Mouse (Mus musculus) NIH3T3 (cell line): ENCODE data around the gene AL732309.1.

Source experiments
- DNase-seq: peaks from one replicate; pipeline ENCODE4 v3.0.0-alpha.2; 2012; ENCODE audit warnings: low read depth

The AL732309.1 gene

DNA sequence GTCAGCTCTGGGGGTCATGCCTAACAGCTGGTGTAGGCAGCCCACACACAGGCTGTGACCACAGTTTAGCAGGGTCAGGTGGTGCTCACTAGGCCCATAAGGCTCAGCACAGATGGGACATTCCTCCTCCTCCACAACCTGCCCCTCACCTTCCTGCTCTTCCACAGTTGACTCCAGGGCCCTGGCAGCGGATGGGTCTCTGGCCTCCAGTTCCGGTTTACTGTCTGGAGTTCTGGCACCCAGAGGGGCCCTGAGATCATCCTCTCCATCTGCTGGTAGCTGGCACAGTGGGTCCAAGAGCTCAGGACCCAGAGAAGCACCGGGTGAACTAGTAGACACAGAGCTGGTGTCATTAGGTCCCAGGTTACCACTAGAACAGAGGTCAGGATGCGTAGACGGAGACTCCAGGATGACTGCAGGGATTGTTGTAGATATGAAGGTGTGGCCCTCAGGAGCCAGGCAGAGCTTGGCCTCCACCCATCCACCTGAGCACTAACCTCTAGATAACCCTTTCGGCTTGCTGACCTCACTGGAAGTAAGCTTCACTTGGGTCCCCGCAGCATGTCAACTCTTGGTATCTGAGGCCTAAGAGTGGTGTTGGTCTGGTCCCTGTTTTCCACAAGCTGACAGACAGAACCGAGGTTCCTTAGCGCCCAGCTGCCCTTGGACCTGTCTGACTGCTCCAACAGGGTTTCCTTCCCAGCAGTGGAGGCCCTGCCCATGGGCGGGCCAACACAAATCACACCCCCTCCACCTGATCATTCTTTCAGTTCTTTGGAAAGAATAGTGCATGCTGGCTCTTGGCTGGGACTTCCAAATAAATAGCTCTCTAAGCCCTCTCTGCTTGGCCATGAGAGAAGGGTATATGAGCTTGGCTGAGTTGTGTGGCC, at the start of gene AL732309.1:
AL732309.1 (minus strand) TSS at position 681 of the 890 bp plus-strand sequence.
- DNase-seq = no peak

DNA sequence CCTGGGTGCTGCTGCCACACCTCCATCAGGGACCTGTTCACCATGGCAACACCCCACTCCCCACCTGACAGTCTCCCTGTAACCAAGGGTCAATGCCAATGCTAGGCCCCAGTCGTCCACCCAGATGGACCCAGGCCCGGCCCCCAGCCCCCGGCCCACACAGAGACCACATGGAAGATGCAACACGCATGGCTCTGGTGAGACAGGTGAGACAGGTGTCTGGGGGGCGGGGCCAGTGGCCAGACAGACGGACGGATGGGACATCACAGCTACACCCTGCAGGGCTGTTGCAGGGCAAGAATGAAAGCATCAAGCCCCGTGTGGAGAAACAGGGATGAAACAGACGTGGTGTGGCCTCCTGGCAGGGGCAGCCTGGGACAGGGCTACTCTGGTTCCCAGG, 47.0 kb upstream of the AL732309.1 start:
- DNase-seq = no peak

DNA sequence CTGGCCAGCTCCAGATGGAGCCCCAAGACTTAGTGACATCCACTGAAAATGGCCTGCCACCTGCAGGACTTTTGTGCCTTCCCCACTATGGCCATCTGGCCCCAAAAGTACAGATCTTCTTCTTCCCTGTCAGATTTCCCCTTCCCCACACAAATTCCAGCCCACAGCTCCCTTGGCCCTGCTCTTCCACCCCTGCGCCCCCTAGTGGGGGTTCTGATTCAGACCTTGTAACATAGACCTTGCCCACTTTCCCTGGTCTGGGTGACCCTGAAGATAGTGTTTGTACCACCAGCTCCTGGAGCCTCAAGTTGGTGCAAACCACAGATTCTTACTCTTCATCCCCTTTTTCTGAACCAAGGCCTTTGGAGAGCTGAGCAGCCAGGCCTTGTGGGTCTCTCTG, 46.2 kb upstream of the AL732309.1 start:
- peak; percentile 89 for DNase-seq

DNA sequence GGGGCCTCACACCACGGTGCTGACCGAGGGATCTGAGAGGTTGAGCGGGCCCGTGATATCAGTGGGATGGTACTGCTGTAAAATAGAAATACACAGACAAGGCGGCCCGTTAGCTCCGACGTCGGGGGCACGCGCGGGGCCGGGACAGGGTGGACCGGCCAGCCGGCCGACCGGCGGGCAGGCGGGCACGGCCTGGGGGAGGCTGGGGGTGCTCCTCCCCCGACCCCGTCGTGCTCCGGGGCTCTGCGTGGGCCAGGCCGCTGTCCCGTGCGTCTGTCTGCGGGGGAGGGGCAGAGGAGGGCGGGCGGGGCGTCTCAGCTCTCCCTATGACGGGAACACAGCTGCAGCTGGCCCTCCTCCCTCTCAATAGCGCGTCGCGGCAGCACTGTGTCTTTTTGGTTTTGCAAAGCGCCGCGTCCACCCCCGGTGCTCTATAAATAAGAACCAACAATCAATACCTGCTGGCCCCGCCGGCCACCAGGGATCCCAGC, 45.4 kb upstream of the AL732309.1 start:
- DNase-seq = peak; percentile 71

DNA sequence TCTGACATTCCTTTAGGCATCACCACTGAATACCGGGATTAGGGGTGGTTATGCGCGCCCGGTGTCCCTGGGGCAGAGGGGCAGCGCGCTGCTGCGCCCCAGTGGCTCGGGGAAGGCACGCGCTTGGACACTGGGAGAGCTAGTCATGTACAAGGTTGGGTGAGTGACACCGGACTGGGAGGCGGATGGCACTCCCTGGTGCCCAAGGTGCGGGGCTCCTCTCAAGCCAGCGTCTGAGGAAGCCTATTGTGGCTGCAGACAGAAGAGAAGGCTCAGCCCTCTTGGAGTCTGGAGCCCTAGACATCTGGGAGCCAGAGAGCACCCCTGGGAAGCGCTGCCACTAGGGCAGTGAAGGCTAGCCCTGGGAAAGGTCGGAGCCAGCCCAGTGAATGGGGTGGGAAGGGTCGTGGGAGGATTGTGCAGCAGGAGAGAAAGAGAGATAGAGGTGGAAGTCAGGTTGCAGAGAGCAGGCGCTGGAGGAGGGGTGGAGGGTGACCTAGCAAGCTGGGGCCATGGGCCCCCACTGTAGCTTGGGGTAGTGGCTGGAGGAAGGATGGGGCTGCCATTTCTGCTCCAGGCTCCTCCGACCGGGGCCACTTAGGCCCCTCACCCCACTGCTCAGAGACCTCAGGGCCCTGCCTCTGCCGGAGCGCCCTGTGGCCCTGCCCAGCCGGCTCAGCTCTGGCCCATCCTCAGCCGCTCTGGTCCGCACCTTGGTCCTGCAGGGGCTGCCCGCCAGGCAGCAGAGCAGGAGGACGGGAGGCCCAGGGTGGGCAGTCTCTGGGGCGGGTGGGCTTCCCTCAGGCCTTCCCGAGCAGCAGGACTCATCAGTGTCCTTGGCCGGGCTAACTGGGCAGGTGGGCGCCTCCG, 44.8 kb upstream of the AL732309.1 start:
- DNase-seq = no peak

DNA sequence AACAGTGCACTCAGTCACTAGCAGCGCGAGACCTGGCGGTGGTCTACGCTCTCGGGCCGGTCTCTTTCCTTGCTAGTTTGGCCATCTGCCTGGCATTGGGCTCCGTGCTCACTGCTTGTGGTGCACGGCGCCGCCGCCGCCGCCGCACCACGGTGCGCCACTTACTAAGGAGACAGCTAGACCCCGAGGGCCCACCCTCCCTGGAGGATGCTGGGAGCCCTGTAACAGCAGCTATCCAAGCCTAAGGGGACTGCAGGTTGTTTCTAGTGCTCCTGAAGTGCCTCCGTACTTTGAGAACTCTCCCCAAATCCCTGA, 44.1 kb upstream of the AL732309.1 start:
- DNase-seq = no peak

DNA sequence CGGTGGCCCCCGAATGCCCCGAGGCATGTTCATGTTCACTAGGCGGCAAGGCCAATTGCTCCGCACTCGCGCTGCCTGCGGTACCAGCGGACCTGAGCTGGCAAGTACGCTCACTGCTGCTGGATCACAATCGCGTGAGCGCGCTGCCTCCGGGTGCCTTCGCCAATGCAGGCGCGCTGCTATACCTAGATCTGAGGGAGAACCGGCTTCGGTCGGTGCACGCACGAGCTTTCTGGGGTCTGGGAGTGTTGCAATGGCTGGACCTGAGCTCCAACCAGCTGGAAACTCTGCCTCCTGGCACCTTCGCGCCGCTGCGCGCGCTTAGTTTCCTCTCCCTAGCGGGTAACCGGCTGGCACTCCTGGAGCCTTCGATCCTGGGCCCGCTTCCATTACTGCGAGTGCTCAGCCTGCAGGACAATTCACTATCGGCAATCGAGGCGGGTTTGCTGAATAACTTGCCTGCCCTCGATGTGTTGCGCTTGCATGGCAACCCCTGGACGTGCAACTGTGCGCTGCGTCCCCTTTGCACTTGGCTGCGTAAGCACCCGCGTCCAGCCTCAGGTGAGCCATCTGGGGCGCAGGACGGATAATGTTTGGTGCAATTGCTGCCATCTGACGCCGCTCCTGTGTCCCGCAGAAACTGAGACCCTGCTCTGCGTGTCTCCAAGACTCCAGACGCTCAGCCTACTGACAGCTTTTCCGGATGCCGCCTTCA, 43.6 kb upstream of the AL732309.1 start:
- DNase-seq = no peak

DNA sequence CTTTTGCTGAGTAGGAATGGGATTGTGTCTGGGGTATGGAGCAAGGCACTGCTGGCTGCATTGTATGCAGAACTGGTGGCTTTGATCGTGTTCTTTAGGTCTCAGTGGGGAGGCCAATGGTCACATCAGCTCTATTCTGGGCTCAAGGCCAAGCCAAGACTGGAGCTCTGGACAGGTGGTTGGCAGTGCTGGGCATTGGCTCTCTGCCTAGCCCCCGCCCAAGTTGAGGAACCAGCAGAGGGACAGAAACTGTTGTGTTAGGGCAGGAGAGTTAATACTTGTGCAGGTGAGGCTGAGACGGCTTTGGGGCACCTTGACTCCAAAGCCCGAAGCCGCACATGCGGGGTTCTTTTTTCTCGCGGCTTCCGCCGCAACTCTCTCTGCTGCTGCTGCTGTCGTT, 43.0 kb upstream of the AL732309.1 start, which contains the start of gene Lrrc26:
Lrrc26 (plus strand) TSS at position 265 of the 400 bp plus-strand sequence.
- no peak for DNase-seq

DNA sequence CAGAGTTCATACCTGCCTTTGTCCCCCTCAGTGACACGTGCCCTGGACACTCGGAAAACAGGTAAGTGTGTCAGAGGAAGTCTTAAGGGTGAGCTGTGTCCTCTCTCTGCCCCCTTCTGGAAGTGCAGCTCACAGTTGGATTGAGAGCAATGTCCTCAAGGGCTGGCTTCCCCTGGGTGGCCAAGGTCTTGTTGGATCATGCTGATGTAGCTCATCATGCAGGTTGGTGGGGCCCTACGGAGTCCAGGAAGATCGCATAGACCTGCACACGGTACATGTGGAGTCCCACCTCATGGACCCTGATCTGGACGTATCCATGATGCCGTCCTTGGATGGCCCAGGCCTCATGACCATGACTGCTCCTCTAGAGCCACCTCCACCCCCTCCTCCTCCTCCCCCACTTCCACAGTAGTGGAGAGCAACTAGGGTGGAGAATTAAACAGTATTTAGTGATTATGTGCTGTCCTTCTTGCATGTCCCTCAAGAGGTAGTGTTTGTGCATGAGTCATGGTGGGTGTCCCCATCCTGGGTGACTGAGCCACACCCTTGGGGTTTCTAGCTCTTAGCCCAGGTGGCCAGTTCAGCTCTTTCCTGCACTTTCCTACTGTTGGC, 42.2 kb upstream of the AL732309.1 start:
- DNase-seq = no peak

DNA sequence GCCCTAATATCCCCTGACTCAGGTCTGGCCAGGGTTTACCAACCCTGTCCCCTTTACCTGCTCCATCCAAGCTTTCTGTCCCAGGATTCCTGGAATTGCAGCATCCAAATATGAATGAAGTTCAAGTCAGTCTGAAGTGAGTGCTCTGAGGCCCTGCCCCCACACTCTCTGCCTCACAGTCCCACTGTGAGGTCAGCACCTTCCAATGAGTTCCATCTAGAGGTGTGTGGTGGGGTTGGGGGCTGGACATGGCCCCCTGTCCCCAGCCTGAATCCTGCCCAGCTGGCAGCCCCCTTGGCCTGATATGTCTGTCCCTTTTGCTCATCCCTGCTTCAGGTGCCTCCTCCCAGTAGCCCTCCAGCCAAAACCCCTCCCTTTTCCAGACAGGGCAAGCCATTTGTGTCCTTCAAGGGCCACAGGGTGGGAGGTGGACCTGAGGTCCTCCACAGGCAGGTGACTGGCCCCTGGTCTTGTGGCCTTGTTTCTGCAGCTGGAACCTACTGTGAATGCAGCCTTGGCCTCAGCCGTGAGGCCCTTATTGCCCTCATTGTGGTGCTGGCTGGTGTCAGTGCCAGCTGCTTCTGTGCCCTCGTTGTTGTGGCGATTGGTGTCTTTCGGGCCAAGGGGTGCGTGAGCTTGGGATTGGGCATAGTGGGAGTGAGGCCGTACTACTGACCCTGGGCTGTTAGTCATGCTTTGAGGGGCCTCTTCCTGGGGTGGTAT, 41.4 kb upstream of the AL732309.1 start, which contains the start of gene Tmem210:
Tmem210 (plus strand) TSS at position 219 of the 723 bp plus-strand sequence.
- DNase-seq = no peak

DNA sequence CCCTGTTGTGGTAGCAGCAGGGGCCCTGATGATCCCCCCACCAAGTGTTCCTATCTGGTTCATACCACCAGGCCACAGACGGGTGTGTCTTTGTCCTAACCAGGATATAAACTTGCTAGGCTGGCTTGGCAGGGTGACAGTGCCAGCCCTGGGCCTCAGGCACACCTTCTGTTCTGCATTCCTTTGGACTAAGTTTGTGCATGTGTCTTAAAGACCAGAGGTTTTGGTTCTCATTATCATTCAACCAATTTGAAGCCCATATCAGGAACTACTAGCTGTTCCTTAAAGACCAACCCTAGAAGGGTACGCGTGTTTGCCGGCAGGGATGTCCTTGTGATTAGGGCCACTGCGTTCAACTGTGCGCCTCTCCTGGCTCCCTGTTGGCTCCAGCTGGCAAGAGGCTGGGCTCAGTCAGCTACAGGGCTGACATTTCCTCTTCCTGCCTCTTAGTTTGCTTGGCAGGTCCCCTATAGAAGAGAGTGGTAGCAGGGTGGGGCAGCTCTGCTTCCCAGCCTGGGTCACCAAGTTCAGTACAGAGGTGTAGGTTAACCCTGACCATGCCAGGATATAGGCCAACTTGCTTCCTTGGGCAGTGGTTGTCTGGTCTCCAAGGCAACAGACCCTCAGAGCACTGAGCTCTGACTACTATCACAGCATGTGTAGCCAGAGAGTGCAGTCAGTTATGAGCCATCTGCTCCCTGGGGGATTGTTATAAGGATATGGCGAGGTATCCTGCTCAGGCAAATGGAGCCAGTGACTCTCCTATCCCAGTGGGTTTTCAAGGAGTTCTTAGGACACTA, 40.4 kb upstream of the AL732309.1 start:
- no peak for DNase-seq

DNA sequence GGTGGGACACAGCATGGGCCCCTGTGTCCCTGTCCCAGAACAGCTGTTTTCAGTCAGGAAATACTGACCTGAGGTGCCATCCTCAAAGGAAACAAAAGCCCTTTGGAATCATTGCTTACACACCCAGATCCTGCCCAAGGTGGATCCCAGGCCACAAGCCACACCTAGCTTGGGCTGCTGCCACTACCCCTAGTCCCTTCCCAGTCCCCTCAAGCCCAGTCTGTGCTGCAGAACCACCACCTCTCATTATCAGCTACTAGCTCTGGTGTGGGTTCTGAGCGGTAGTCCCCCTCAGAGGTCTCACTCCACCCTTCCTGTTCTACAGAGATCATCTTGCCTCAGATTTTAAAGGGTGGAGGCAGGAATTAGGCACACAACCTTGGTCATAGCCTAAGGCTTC, 39.7 kb upstream of the AL732309.1 start:
- DNase-seq = no peak

DNA sequence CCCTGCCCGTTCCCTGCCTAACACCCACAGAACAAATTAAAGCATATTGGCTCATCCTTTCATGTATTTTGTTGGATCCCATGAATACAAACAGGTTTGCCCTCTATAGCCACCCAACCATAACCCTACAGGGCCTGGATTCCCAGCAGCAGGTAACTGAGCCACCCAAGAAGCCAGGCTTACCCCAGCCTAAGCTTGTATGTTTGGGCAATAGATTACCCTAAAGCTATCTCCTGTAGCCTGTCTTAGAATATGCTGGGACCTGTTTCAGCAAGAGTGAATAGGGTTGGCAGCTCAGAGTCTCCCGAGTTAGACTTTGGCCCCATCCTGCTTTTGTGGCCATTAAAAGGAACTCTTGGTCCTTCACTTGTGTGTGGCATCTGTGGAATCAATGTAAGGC, 38.9 kb upstream of the AL732309.1 start:
- DNase-seq = no peak

DNA sequence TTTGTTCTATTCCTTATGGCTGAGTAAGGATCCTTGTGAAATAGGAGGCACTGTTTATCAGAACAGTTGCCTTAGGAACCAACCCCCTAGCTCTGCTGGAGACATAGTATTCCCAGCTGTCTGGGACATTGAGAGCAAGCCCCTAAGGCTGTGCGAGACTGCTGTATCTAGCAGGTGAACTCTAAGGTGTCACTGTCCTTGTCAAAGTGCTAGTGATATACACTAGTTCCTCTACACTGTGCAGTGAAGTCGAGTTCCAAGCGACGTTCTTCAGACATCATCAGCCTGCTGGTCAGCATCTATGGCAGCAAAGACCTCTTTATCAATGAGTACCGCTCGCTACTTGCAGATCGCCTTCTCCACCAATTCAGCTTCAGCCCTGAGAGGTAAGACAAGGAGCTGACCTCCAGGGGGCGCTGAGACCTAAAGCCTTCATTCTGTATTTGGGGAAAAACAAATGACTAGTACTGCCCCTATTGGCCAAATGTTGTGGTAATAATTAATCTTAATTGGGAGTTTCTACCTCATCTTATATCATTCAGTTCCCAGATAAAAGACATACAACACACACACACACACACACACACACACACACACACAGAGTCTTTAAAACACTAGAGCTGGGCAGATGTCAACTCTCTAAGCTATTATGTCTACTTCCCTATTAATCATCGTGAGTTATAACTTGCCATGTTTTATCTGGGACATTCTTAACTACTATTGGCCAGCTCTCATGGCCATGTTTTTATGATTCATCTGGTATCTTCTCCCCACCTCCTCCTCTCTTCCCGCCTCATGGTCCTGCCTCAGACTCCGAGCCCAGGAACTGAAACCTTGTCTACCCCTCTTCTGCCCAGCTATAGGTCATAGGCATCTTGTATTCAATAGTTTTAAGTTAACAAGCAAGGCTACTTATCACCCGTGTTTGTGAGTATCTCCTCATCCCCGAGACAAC, 32.5 kb upstream of the AL732309.1 start:
- DNase-seq = peak; percentile 89

DNA sequence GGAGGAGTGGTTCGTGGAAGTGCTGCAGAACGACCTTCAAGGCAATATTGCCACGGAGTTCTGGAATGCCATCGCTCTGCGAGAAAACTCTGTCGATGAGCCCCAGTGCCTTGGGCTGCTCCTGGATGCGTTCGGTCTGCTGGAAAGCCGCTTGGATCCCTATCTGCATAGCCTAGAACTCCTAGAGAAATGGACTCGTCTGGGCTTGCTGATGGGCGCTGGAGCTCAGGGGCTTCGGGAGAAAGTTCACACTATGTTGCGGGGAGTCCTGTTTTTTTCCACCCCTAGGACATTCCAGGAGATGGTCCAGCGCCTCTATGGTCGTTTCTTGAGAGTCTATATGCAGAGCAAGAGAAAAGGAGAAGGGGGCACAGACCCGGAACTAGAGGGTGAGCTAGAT, 26.3 kb upstream of the AL732309.1 start:
- no peak for DNase-seq

DNA sequence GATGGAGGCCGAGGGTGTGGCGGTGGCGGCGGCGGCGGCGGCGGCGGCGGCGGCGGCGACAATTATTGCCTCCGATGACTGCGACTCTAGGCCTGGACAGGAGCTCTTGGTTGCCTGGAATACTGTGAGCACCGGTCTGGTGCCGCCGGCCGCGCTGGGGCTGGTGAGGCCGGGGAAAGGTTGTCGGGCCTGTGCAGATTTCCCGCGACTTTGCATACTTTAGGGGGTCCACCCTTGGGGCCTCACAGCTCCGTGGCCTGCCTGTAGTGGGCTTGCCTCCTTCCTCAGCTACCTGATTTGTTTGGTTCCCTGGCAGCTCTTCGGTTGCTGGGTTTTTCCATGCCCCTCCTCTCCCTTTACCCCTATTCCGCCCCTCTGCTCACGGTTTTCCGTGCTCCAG, 25.9 kb upstream of the AL732309.1 start:
- no peak for DNase-seq

DNA sequence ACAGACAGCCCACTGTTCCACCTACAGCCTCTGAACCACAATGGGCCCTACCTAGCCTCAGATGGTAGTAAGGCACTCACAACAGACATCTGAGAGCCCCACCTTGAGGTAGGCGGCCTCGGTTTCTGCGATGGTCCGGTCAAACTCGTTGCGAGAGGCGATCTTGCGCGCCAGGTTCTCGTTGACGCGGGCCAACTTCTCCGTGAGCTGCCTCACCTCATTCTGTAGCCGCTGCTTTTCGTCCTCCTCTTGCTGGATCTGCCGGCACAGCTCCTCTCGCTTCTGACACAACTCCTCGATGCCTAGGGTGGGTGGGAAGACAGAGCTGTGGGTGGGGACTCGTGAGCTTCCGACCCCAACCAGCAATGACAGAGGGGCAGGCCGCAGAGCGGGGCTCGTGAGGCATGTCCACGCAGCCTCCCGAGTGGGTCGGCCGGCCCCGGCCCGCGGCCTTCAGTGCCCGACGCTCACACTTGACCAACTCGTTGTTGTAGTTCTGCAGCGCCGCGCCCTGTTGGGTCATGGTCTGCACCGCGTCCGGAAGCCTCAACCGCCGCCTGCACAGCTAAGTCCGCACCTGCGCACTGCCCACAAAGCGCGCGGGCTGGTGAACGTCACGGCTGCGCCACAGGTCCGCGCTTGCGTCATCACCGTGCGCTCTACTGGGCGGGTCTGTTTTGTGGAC, 25.3 kb upstream of the AL732309.1 start, which contains the start of the genes Ssna1 and Anapc2:
Ssna1 (minus strand) TSS at position 612 of the 685 bp plus-strand sequence.
Anapc2 (plus strand) TSS at position 652 of the 685 bp plus-strand sequence.
- peak; percentile 99 for DNase-seq

DNA sequence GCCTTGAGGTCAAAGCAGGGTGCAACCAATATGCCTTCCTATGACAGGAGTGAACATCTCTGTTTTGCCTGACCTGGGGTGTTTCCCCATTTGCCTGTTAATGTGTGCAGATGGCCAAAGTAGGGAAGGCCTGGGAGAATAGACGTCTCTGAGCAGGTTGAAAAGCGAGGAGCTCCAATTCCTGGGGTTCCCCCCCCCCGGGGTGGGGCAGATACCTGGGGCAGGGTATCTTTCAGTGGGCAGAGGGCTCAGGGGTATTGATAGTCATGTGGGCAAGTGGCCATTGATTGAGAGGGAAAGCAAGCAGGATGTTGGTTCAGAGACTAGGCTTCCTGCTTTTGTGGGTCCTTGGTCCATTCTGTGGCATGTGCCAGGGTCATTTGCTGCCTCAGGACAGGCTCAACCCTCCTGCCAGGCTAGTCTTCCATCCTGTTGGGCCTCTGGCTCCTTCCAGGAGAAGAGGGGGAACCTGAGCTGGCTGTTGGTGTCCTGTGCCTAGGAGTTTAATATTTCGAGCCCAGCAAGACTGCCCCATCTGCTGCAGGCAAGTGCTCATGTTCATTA, 21.2 kb upstream of the AL732309.1 start:
- no peak for DNase-seq
